Mouse (Mus musculus): ENCODE data around the gene Rnf41.

- TF ChIP-seq CTCF (IDR thresholded peaks at IDR 0.05; ENCODE audit: low read depth) = no peak
- no peak for TF ChIP-seq EP300 (IDR thresholded peaks at IDR 0.05; ENCODE audit: low read depth)
Measured at GRCm38 (mm10) chr10:128486370-128486769, 74.9 kb downstream of the Rnf41 start.
